Mouse (Mus musculus) heart, postnatal 0 days (tissue): ENCODE results near the gene Haus2. TPM values are rescaled to one million over a fixed set of nuclear protein-coding genes. Genes with fewer than 3 reads are reported as not detected.
A peak's percentile ranks its signal among the peaks of the same experiment; 100 is the strongest.

Source experiments
- ATAC-seq: fragments of 200-750 bp; cut with Nextera tagmentation; 2 replicates; pipeline ENCODE4 v1.8.0; 2017; ENCODE audit warnings: low read depth, moderate number of reproducible peaks, moderate library complexity; ENCODE audit not compliant: insufficient read depth
- DNase-seq: peaks from one replicate; pipeline ENCODE4 v3.0.0-alpha.2; 2016; ENCODE audit warnings: low spot score
- H3K27ac ChIP-seq: fragments of 300-500 bp; sonication (generic); 2 replicates; pipeline ENCODE4 v1.5.1; 2014; ENCODE audit warnings: low read depth, mild to moderate bottlenecking
- H3K27me3 ChIP-seq: fragments of 300-500 bp; sonication (generic); 2 replicates; pipeline ENCODE4 v1.6.1; 2014; ENCODE audit warnings: low read length, mixed read lengths; ENCODE audit not compliant: control insufficient read depth, insufficient read depth
- H3K36me3 ChIP-seq: fragments of 300-500 bp; sonication (generic); replicated peaks from 2 replicates; pipeline ENCODE4 v1.6.1; 2014; ENCODE audit warnings: low read length, mixed read lengths; ENCODE audit not compliant: control insufficient read depth, insufficient read depth
- H3K4me1 ChIP-seq: fragments of 300-500 bp; sonication (generic); 2 replicates; pipeline ENCODE4 v1.6.1; 2014; ENCODE audit warnings: antibody characterized with exemption; ENCODE audit not compliant: control insufficient read depth, insufficient read depth
- H3K4me2 ChIP-seq: fragments of 300-500 bp; sonication (generic); 2 replicates; pipeline ENCODE4 v1.6.1; 2014; ENCODE audit warnings: low read depth, mild to moderate bottlenecking, low read length, moderate library complexity
- H3K4me3 ChIP-seq: fragments of 300-500 bp; sonication (generic); 2 replicates; pipeline ENCODE4 v1.5.1; 2014; ENCODE audit warnings: low read depth, low read length
- H3K9ac ChIP-seq: fragments of 300-500 bp; sonication (generic); replicated peaks from 2 replicates; pipeline ENCODE4 v1.6.1; 2014; ENCODE audit warnings: low read depth, low read length, mixed read lengths
- H3K9me3 ChIP-seq: fragments of 300-500 bp; sonication (generic); replicated peaks from 2 replicates; pipeline ENCODE4 v1.6.1; 2016; ENCODE audit warnings: low read length; ENCODE audit not compliant: control insufficient read depth
- CTCF ChIP-seq: IDR thresholded peaks from 2 replicates; pipeline ENCODE4 v1.5.1; 2016; ENCODE audit warnings: antibody characterized with exemption, control low read depth, low read depth
- EP300 ChIP-seq: IDR thresholded peaks from 2 replicates; pipeline ENCODE4 v1.6.1; 2016; ENCODE audit warnings: antibody characterized with exemption, low read depth
- WGBS: fragments of 180-500 bp; shearing (Covaris S2); extraction: QIAGEN DNeasy Blood & Tissue Kit; methylation state at CpG from one replicate; pipeline ENCODE4 v1.1.7; 2014; 5-methylcytosine and 5-hydroxymethylcytosine counted together
- polyA plus RNA-seq: library from polyadenylated mRNA; unstranded; fragments of >200 nt; fragmentation: Nextera tagmentation; extraction: Ambion mirVana; gene quantifications from 2 replicates; pipeline ENCODE4 v1.2.1, GENCODE M21; 2015
- total RNA-seq: library from RNA; depleted of rRNA; stranded (reverse); fragments of >200 nt; gene quantifications from 2 replicates; pipeline ENCODE4 v1.2.3, GENCODE M21; 2014; ENCODE audit warnings: low replicate concordance

The Haus2 gene
- total and polyA plus RNA-seq, 2 experiments from 2014 or later = 18.3 to 22.2 TPM

GRCm38 (mm10) chr2:120652256-120652924, 43.2 kb downstream of the Haus2 start:
- Histone ChIP-seq H3K9me3 (no peaks in the 10 kb centered on the region), H3K36me3 (no peaks in the 10 kb centered on the region), H3K4me3 (no peak overlapping the region), H3K4me2 (no peak overlapping the region), H3K9ac (no peak overlapping the region), H3K4me1 (0 out of 2 replicates have a peak, but pooled peaks cover 6% of the 10 kb centered on the region), H3K27ac (peak overlapping the region; percentile 65), H3K27me3 (no peaks in the 10 kb centered on the region)
- no peak for TF ChIP-seq EP300
- TF ChIP-seq CTCF = no peak
- 46% methylated on average over 7 of the region's 7 CpGs for WGBS
- ATAC-seq (peak; percentile 53), DNase-seq (peak; percentile 22)

- Histone ChIP-seq H3K27me3 (no peaks in the 10 kb centered on the region), H3K36me3 (no peaks in the 10 kb centered on the region), H3K4me2 (no peak overlapping the region), H3K9me3 (no peaks in the 10 kb centered on the region), H3K27ac (peak overlapping the region; percentile 65), H3K4me3 (no peak overlapping the region), H3K4me1 (0 out of 2 replicates have a peak, but pooled peaks cover 6% of the 10 kb centered on the region), H3K9ac (no peak overlapping the region)
- DNase-seq = no peak
- no peak for TF ChIP-seq CTCF
- TF ChIP-seq EP300 = 0 out of 2 replicates have a peak, but pooled peaks have one; percentile 41
- 57% methylated on average over 7 of the region's 7 CpGs for WGBS
- ATAC-seq = no peak
Measured at GRCm38 (mm10) chr2:120652925-120653284, 43.7 kb downstream of the Haus2 start.

GRCm38 (mm10) chr2:120654693-120655092, 45.5 kb downstream of the Haus2 start:
- Histone ChIP-seq H3K4me1 (0 out of 2 replicates have a peak, but pooled peaks cover 6% of the 10 kb centered on the region), H3K4me3 (no peak overlapping the region), H3K36me3 (no peaks in the 10 kb centered on the region), H3K9ac (no peak overlapping the region), H3K4me2 (no peak overlapping the region), H3K27me3 (no peaks in the 10 kb centered on the region), H3K27ac (no peak overlapping the region), H3K9me3 (no peaks in the 10 kb centered on the region)
- WGBS = 74% methylated on average over 2 of the region's 2 CpGs
- no peak for ATAC-seq
- DNase-seq = no peak
- TF ChIP-seq EP300 (no peak), CTCF (no peak)

GRCm38 (mm10) chr2:120655905-120656304, 46.7 kb downstream of the Haus2 start:
- Histone ChIP-seq H3K27me3 (no peaks in the 10 kb centered on the region), H3K4me1 (0 out of 2 replicates have a peak, but pooled peaks cover 6% of the 10 kb centered on the region), H3K27ac (no peak overlapping the region), H3K4me3 (no peak overlapping the region), H3K9ac (no peak overlapping the region), H3K9me3 (no peaks in the 10 kb centered on the region), H3K36me3 (no peaks in the 10 kb centered on the region), H3K4me2 (no peak overlapping the region)
- TF ChIP-seq EP300 (no peak), CTCF (no peak)
- DNase-seq (no peak), ATAC-seq (no peak)
- 82% methylated on average over 5 of the region's 5 CpGs for WGBS

GRCm38 (mm10) chr2:120656711-120657110, 47.5 kb downstream of the Haus2 start:
- H3K27me3 ChIP-seq = no peaks in the 10 kb centered on the region
- no peak overlapping the region for H3K4me2 ChIP-seq
- H3K36me3 ChIP-seq = no peaks in the 10 kb centered on the region
- no peak for TF ChIP-seq EP300
- TF ChIP-seq CTCF = no peak
- 97% methylated on average over 2 of the region's 2 CpGs for WGBS
- H3K27ac ChIP-seq = no peak overlapping the region
- DNase-seq = no peak
- ATAC-seq = no peak
- H3K4me3 ChIP-seq = no peak overlapping the region
- no peak overlapping the region for H3K9ac ChIP-seq
- H3K4me1 ChIP-seq = 0 out of 2 replicates have a peak, but pooled peaks cover 6% of the 10 kb centered on the region
- H3K9me3 ChIP-seq = no peaks in the 10 kb centered on the region

- 68% methylated on average over 5 of the region's 5 CpGs for WGBS
- no peak for DNase-seq
- H3K27me3 ChIP-seq = no peaks in the 10 kb centered on the region
Measured at GRCm38 (mm10) chr2:120658486-120658885, 49.3 kb downstream of the Haus2 start.

More at GRCm38 (mm10) chr2:120658486-120658885, 49.3 kb downstream of the Haus2 start:
- Histone ChIP-seq H3K4me3 (no peak overlapping the region), H3K4me1 (peaks cover 8% of the 10 kb centered on the region), H3K27ac (no peak overlapping the region), H3K4me2 (no peak overlapping the region), H3K36me3 (no peaks in the 10 kb centered on the region), H3K9me3 (no peaks in the 10 kb centered on the region), H3K9ac (no peak overlapping the region)
- ATAC-seq = no peak
- no peak for TF ChIP-seq EP300
- no peak for TF ChIP-seq CTCF
